Mouse (Mus musculus) lung, postnatal 14 days (tissue): Measurements from ENCODE around the gene Tmem203.

Experiments used
- DNase-seq: peaks from one replicate; pipeline ENCODE4 v3.0.0; 2021

The Tmem203 gene

GRCm38 (mm10) chr2:25292856-25293255 lies 37.6 kb downstream of the Tmem203 start:
- peak; percentile 88 for DNase-seq

GRCm38 (mm10) chr2:25293706-25294105 lies 38.5 kb downstream of the Tmem203 start:
- DNase-seq: no peak

DNA sequence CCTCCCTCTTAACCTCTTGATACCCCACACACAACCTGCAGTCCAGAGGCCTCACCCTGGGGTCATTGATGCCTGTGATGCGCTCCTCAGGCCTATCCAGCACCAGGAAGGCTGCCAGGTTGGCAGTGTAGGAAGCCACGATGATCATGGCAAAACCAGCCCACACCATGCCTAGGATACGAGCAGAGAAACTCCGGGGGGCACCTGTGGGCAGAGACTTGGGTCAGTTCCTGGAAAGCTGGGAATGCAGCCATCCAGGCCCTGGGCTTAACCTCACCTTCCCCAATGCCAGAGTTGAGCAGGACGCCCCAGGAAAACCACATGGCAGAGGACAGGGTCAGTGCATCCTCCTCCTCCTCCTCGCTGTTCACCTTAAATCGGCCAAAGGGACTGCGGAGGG lies 41.9 kb downstream of the Tmem203 start:
- DNase-seq: no peak

DNA sequence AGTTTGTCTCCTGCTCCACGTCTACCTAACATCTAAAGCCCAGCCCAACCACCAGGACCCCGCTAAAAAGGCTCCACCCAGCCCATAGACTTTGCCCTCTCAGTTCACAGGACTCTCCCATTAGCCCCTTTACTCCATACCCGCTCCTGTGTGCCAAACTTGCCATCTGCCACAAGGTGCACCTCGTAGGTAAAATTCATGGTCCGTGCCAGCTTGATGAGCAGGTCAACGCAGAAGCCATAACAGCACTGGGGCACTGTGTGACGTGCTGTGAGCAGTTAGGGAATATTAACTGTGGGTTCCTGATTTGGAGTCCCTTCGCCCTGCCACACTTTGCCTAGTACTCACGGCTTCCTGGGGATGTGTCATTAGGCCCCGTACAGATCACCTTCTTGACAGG lies 42.8 kb downstream of the Tmem203 start:
- no peak for DNase-seq

DNA sequence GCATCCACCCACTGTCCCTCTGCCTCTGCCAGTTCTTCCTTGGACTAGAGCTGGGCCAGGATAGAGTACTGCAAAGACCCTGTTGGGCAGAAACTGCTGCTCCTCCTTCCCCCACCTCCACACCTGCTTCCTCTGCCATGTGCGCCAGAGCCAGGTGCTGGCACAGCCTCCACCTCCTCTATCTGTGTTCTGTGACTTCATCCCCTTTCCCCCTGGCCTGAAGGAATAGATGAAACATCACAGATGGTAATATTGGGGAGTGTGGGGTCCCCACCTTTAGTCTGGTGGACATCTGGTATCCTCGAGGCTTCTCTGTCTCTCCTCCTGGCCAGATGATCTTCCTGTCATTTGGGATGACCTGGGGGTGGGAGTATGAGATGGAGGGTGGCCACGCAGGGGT lies 48.2 kb downstream of the Tmem203 start:
- no peak for DNase-seq

GRCm38 (mm10) chr2:25303931-25304656 lies 48.9 kb downstream of the Tmem203 start:
- no peak for DNase-seq

GRCm38 (mm10) chr2:25304657-25305541 lies 49.7 kb downstream of the Tmem203 start:
- DNase-seq: peak; percentile 11
